Mouse (Mus musculus): ENCODE data around the gene Glipr2. TPM values are rescaled to one million over a fixed set of nuclear protein-coding genes. Genes with fewer than 3 reads are reported as not detected.

Gene Glipr2
- total RNA-seq (2021) = 1 to 10 TPM; 2.8 to 4.9 TPM
- long read RNA-seq, experiment 1, partial matches to known transcripts = 2 of 4 reads
- long read RNA-seq, experiment 1, other reads (novel, unspliced or antisense) = 0 of 4 reads
- long read RNA-seq, experiment 2, transcript Glipr2-201 (5 exons, 2,320 nt) = major isoform, 7 of 9 reads
- long read RNA-seq, experiment 2, partial matches to known transcripts = 1 of 9 reads
- long read RNA-seq, experiment 2, other reads (novel, unspliced or antisense) = 1 of 9 reads

DNA sequence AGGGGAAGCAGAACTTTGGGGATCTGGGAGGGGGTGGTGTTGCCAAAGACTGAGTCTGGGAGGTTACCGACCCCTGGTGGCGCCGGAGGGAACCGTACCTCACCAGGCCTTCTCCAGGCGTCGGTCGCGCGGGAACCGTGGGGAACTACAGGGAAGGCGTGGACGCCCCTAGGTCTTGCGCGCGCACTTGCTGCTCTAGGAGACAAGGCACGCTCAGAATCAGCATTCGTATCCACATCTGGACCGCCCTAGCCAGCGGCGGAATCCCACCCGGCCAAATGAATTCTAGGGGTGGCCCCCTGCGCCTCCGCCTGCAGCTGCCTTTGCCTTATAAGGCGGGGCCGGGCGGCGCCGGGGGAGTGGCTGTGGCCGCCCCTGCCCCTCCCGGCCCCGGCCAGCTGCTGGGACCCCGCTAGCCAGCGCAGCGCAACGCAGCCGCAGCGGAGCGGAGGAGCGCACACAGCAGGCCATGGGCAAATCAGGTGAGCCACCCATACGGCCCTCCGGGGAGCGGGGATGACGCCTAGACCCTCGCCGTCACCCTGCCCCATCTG lies at the start of gene Glipr2:
TSS of gene Glipr2 (plus strand) at position 110 of the 554 bp plus-strand sequence.
- peak; percentile 81 for DNase-seq

DNA sequence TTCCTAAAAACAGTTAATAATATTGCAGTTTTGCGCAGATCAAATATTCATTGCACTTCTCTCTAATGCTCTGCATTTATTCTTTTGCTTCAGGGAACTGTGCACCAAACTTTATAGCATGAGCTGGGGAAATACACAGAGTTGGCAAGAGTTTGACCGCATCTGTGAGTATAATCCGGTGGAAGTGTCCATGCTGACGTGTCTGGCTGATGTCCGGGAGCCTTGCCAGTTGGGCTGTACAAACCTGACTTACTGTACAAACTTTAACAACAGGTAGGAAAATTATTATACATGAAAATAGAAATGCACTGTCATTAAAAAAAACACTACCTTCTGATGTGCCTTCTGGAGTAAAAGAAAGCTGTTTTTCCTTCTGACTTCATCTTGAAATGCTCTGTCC lies 39.0 kb upstream of the Glipr2 start:
- DNase-seq = no peak

DNA sequence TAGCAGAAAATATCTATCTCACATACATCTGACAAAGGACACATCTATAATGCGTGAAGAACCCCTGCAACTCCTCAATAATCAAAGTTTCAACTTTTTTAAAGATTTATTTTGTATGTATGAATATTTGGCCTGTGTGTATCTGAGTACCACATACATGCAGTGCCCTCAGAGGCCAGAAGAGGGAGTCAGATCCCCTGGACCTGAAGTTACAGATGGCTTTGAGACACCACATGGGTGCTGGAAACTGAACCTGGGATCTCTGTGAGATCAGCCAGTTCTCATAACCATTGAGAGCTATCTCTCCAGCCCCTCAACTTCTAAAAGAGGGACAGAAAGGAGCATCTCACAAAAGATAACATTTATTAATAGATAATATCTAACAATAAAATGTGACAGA lies 36.6 kb upstream of the Glipr2 start:
- DNase-seq = no peak

DNA sequence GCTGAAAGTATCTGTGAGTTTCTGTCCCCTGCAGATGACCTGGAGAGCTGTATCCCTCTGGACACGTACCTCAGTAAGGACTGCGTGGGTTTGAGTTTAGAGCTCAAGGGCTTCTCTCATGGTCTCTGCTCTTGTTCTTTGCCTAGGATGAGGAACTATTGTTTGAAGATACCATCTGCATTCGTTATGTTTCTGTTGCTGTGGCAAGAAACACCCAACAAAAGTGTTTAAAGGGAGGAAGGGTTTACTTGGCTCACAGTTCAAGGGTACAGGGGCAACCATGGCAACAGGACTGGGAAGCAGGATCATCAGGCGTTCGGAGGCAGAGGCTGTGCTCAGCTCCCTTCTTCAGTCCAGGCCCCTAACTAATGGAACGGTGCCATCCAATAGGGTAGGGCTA lies 32.1 kb upstream of the Glipr2 start:
- no peak for DNase-seq

DNA sequence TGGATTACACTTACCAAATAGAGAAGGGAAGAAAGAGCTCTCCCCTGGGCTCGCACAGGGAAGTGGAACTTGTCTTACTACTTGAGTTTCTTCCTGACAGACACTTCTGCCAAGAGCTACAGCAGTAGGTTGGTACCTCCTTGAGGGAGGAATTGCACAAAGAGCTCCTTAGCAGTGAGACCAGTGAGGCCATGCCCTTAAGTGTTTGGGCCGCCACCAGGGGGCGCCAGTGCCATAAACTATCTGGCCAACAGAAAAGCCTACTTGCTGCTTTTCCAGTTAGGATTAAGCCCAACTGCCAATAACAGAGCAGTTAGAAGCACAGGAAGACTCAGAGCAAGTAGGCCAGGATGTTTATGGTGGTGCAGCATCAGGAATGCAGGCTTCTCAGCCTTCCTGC lies 31.4 kb upstream of the Glipr2 start:
- peak; percentile 77 for DNase-seq

DNA sequence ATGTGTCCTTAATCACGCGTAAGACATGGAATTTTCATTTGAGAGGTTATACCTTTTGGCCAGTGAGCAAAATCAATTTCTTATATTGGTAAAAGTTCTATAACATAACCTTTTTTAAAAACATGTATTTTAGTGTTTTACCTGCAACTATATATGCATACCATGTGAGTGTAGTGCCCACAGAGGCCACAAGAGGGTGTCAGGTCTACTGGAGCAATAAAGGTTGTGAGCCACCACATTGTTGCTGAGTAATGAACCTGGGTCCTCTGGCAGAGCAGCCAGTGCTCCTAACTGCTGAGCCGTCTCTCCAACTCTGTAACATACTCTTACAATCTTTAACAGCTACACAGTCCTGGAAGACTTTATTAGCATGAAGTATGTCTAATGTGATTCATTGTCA lies 29.4 kb upstream of the Glipr2 start:
- no peak for DNase-seq

DNA sequence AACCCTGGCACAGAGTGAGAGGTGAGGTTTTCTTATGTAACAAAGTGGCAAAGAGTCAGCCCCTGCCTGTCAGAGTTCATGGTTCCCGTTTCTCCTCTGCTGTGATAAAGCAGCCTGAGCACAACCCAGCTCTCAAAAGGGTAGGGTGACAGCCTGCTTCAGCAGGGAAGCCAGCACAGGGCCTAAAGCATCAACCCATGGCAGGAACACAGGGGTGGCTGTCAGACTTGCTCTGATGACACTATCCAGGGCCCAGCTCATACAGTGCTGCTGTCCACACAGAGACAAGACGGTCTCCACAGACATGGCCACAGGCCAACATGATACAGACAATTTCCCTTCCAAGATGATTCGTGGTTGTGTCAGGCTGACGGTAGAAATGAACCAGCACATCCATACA lies 25.3 kb upstream of the Glipr2 start:
- DNase-seq = no peak

DNA sequence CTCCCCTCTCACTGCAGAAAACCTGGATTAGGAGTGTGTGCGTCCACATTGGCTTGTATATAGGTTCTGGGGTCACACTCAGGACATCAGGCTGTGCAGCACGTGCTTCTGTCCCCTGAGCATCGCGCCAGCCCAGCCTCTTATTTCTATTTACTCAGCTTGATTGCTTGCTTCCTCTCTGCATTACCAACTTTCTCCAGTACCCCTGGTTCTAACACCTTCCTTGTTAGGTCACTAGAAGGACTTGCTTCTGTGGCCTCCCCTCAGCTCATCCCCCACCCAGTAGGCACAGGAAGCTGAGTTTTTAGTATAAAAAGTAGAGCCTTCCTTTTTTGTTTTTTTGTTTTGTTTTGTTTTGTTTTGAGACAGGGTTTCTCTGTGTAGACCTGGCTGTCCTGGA lies 21.0 kb upstream of the Glipr2 start:
- DNase-seq = no peak

DNA sequence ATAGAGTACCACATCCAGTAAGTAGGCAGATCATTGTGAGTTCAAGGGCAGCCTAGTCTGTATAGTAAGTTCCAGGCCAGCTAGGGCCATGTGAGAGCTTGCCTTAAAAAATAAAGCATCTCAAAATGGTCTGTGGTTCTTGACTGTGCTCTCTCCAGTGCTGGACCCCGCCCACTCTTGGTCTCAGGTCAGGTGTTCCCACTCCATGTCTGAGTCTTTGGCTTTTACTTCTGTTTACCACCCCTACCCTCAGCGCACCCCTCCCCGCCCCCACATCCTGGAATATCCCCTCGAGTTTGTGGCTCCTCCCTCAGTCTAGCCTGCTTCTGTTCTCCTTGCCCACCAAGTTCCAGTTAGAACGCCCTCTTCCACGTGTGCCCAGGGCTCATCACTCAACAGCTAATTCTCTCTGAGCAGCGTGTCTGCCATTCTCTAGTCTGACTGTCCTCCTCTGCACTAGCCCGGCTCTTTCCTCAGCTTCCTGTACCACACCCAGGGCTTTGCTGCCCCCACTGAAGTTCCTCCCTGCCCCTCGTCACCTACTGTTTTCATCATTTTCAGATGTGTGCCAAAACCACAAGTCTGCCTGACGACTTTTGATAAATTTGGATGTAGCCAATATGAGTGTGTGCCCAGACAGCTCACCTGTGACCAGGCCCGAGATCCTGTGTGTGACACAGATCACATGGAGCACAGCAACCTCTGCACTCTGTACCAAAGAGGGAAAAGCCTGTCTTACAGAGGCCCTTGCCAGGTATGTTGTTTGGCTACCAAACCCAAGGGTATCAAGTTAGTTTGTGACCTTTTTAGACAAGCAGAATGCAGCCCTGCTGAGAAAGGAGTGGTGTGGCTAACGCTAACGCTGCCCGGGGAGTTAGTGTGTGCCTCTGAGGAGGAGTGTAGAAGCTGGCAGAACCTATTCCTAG lies 20.2 kb upstream of the Glipr2 start:
- DNase-seq = peak; percentile 36

DNA sequence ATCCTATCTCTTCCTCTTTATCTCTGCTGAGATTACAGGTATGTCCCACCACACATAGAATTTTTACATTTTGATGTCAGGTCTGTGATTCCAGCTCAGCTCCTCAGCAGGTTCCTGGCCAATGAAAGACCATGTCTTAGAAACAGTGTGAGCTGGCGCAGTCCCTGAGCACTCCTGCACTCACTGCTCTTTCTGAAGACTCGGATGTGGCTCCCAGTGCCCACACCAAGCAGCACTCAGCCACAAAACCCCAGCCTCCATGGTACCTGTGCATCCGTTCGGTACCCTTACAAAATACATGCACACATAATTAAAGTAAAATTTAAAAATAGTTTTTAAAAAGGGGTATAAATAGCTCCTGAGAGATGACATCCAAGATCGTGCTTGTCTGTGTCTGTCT lies 15.9 kb upstream of the Glipr2 start:
- no peak for DNase-seq

DNA sequence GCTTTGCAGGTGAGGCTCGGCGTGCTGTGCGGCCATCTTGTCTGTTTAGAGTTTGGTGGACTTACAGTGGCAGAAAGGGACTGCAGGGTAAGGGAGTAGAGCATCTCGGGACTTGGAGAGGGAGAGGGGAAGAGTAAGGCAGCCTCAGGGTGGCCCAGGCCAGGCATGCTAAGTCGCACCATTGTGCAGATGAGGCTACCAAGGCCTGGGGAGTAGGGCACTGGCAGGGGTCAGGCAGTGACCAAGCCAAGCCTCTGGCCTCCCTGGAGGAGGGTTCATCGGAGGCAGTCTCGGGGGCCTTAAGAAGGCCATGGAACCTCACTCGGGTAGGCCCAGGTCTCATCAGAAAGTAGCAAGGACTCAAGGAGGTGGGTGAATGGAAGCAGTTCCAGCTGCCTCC lies 14.8 kb upstream of the Glipr2 start:
- no peak for DNase-seq

DNA sequence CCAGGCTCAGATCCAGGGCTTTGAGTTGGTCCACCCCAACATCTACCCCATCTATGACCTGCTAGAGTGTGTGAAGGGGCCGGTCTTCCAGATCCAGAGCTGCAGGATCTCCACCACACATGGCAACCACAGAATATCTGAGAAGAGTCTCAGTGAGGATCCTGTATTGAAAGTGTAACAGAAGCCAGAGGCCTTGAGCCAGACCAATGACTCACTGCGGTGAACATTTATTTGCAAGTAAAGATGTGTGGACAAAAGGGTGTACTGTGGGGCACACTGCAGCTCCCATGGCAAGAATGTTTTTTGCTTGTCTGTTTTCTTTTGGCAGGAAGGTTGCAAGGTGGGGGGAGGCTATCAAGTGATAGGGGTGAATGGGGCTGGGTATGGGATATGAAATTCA lies 9.6 kb upstream of the Glipr2 start:
- no peak for DNase-seq

DNA sequence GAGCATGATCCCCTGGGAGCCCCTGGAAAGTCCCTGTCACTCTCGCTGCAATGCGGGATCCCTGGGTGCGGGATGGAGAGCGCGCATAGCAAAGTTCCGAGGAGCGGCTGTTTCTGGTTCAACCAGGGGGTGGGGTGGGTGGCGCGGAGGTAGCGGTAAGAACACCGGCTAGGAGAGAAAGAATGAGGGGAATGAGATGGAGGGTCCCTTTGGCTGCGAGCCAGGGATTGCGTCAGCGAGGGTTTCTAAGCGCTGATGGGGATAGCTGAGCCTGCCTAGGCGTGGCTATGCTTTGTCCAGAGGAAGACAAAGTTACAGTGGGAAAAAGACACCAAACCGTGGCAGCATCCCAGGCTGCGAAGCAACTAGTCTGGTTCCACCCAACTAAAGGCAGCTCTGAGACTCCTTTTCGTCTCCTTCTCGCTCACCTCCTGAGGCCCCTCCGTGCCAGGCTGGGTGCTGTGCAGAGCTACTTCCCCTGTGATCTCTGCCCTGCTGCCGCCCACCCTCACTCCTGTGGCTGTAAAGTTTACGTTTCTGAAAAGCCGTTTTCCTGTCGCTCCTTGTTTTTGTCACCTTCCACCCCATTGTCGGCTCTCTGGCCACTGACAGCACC lies 753 bp downstream of the Glipr2 start:
- DNase-seq = peak; percentile 58

DNA sequence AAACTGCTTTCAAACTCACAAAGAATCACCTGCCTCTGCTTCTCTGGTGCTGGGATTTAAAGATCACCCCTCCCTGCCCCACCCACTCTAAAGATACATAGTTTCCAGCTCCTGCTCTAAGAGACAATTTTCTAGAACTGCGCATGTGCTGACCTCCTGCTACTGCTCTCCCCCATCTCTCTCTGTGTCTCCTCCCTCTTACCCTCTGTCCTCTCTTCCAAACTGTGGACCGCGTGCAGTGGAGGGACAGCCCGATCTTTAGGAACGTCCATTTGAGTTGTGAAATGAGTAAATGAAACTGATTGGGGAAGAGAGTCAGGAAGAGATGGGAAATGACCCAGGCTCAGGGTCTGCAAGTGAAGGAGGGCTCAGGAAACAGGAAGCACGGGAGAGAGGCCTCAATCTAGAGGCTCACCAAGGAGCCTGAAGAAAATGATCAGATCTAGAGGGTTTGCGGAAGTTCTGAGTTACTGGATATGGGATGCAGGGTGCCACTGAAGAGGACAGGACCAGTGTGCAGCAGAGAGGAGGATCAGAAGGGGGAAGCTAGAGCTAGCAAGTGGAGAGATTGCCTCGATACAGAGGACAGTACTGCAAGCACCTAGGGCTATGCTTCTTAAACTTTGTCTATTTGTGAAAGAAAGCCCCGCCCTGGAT lies 2.5 kb downstream of the Glipr2 start:
- DNase-seq = no peak

DNA sequence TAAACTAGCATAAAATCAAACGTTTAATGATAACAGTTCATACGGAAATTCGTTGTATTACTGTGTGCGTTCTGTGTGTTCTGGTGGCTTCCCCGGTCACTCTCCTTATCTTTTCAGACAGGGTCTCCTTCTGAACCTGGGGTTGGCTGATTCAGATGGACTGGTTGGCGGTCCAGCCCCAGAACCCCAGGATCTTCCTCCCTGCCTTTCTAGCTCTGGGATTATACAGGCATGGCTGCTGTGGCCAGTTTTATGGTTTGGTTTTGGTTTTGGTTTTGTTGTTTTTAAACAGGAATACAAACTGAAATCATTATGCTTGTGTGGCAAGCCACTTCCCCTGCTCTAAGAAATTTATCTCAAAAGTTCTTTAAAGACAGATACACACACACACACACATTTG lies 3.0 kb downstream of the Glipr2 start:
- DNase-seq = no peak

DNA sequence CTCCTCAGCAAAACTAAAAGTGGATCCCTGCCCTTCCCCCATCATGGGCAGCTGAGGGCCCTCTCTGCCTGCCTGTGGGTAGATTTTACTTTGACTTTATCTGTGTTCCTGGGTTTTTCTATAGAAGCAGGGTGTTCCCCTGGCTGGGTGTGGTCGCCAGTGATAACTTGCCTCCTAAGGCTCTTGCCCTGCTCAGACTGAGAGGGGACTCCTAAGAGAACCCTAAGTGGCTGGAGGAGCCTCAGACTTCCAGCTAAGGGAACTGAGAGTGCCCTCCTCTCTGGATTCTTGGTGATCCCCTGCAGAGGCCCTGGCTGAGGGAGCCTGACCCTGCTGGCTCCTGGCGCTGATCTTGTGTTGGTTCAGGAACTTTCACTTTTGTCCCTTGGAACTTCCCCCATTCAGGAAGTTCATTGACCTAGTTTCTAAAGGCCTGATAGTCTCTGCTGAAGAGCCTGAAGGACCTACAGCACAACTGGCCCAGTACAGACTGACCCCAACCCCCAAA lies 7.2 kb downstream of the Glipr2 start:
- DNase-seq = no peak

DNA sequence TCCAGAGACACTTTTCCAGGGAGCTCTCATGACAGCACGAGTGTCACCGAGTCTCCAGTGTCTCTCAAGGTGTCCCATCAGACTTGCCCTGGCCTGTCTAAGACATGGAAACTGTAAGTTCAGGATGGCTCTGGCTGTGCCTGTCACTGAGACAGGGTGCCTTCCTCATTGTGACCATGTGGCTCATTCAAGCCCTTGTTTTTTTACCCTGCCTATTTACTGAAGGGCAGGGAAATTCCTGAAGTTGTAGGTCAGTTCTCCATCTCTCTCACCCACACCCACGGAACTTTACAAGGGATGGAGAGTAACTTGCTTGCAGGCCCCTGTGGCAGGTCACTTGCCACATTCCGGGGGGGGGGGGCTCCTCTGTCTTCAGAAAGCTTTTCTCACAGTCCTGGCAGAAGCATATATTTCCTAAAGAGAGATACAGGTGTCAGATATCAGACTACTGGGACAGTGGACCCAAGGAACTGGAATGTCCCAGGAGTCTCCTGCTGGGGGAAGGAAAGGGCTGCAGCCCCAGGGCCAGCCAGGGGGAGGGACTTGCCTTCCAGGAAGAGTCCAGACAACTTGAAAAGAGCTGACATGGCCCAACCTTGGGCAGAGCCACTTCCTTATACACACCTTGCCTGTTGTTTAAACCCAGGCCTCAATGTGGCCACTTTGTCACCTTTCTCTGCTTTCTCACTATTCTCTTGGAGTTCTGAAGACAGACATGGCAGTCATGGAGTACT lies 7.9 kb downstream of the Glipr2 start:
- DNase-seq = no peak

DNA sequence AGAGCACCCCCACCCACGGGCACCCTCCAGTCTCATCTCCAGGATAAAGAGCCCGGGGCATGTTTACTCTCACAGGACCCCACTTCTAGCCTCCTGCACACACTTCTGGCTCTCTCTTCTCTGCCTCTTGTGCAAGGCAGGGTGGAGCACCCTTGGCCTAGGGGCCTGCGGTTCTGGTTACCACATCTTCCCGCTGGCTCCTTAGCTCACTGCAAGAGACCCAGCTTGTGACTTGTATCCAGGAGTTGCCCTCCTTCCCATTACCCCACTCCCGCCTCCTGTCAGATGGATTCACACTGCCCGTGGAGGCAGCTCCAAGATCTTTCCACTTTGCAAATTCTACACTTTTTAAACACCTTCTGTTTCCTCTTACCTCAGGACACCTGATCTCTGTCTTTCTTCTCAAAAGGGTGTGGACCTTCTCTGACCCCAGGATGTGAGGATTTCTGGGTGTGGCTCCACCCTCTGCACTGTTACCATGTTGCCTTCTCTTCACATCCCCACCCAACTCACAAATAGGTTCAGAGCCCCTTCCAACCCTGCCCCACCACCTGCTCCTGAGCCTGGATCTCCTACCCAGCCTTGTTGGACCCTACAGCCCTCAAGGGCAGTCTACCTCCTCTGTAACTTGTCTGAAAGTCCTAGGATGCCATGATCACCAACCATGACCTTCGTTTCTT lies 8.8 kb downstream of the Glipr2 start:
- DNase-seq = no peak

DNA sequence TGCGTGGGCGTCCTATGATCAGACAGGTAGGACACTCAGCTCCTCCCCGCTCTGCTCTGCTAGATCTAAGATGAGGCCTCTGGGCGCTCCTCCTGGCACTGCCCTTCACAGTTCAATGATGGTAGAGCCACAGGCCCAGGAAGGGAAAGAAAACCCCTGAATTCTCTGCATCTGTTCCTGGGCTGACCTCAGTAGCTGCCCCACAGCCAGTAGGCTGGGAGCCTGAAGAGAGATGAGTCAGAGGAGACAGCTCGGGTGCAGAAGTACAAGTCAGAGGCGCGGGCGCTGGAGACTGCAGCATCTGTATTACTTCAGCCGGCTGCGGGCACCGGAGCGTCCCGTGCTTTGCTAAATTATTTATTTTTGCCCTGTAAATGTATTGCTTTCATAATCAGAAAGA lies 11.4 kb downstream of the Glipr2 start:
- peak; percentile 76 for DNase-seq

DNA sequence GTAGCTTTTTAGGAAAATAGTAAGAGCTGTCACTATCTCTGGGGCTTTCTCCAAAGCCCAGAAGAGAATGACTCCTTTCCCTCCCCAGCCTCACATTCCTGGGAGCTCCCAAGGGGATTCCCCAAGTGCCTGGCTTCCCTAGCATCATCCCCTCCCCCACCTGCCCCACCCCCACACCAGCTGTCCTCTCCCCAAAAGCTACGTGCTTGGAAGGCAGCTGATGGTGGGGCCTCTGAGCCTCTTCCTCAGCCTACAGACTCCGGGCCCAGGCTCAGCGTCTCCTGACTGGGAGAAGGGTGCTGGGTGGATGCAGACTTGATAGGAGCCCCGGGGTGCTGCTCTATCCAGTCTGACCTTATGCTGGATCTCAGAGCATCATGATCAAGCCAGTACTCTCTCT lies 12.2 kb downstream of the Glipr2 start:
- no peak for DNase-seq

Data from gastrocnemius, postnatal 25 days (tissue).